Mouse (Mus musculus): ENCODE data around the gene Olfr463. TPM values are rescaled to one million over a fixed set of nuclear protein-coding genes. Genes with fewer than 3 reads are reported as not detected.

Gene Olfr463
- polyA plus RNA-seq, 1 experiment, result not detected

- WGBS, result 3% methylated on average over 40 of the region's 40 CpGs
These were observed 44.2 kb downstream of the Olfr463 start, which contains the start of gene Mks1 for GRCm38 (mm10) chr11:87852690-87853596. Mks1 (plus strand) TSS chr11:87853215.

GRCm38 (mm10) chr11:87847884-87848283 lies 49.3 kb downstream of the Olfr463 start:
- WGBS, result 67% methylated on average over 6 of the region's 6 CpGs
- no peak for TF ChIP-seq POLR2A (IDR thresholded peaks at IDR 0.05; ENCODE audit: low read depth, low read length)
- no peak for TF ChIP-seq CTCF (conservative IDR thresholded peaks at IDR 0.05; ENCODE audit: insufficient read depth, insufficient read length, low read depth, low read length)
- Histone ChIP-seq H3K27me3 (replicated peaks; ENCODE audit: control insufficient read depth, insufficient read depth, low read length) (no peaks in the 10 kb centered on the region), H3K27ac (ENCODE audit: insufficient read depth, low read depth, low read length) (no peak overlapping the region), H3K4me3 (ENCODE audit: insufficient read depth, low read depth, low read length) (no peak overlapping the region), H3K36me3 (ENCODE audit: control insufficient read depth, insufficient read depth, low read length) (no peaks in the 10 kb centered on the region), H3K4me1 (ENCODE audit: control insufficient read depth, insufficient read depth, low read length) (peaks cover 3% of the 10 kb centered on the region; the same call in 1 of the 2 replicates)
- DNase-seq, result no peak

More at GRCm38 (mm10) chr11:87852690-87853596, 44.2 kb downstream of the Olfr463 start, which contains the start of gene Mks1:
- no peaks in the 10 kb centered on the region for H3K27me3 ChIP-seq (replicated peaks; ENCODE audit: control insufficient read depth, insufficient read depth, low read length)
- H3K27ac ChIP-seq (ENCODE audit: insufficient read depth, low read depth, low read length), result 0 out of 2 replicates have a peak within 1 kb of the TSS, but pooled peaks have one; percentile 10
- peak within 1 kb of the TSS; percentile 76 for H3K4me3 ChIP-seq (ENCODE audit: insufficient read depth, low read depth, low read length)
- TF ChIP-seq POLR2A (IDR thresholded peaks at IDR 0.05; ENCODE audit: low read depth, low read length) (peak; percentile 78), CTCF (conservative IDR thresholded peaks at IDR 0.05; ENCODE audit: insufficient read depth, insufficient read length, low read depth, low read length) (no peak)
- no peaks in the 10 kb centered on the region for H3K36me3 ChIP-seq (ENCODE audit: control insufficient read depth, insufficient read depth, low read length)
- peaks cover 8% of the 10 kb centered on the region; the same call in 1 of the 2 replicates for H3K4me1 ChIP-seq (ENCODE audit: control insufficient read depth, insufficient read depth, low read length)
- DNase-seq, result peak; percentile 94

GRCm38 (mm10) chr11:87846968-87847600 lies 50.1 kb downstream of the Olfr463 start:
- H3K36me3 ChIP-seq (ENCODE audit: control insufficient read depth, insufficient read depth, low read length), result no peaks in the 10 kb centered on the region
- H3K27ac ChIP-seq (ENCODE audit: insufficient read depth, low read depth, low read length), result peak overlapping the region; percentile 37; the same call in 1 of the 2 replicates
- TF ChIP-seq POLR2A (IDR thresholded peaks at IDR 0.05; ENCODE audit: low read depth, low read length), result no peak
- TF ChIP-seq CTCF (conservative IDR thresholded peaks at IDR 0.05; ENCODE audit: insufficient read depth, insufficient read length, low read depth, low read length), result no peak
- WGBS, result 81% methylated on average over 12 of the region's 12 CpGs
- no peak overlapping the region for H3K4me3 ChIP-seq (ENCODE audit: insufficient read depth, low read depth, low read length)
- H3K27me3 ChIP-seq (replicated peaks; ENCODE audit: control insufficient read depth, insufficient read depth, low read length), result no peaks in the 10 kb centered on the region
- peak; percentile 16 for DNase-seq
- no peaks in the 10 kb centered on the region for H3K4me1 ChIP-seq (ENCODE audit: control insufficient read depth, insufficient read depth, low read length)

Other genes starting within 250 kb of the Olfr463 start
- 4.0 and 4.6 TPM in 2 replicates for gene Rnf43, start 234.7 kb downstream of the Olfr463 start, polyA plus RNA-seq (2012; rRNA removed)
- gene Supt4a, start 159.8 kb downstream of the Olfr463 start, polyA plus RNA-seq (2012; rRNA removed), result 96.9 and 135 TPM in 2 replicates
- gene Tspoap1, start 136.8 kb downstream of the Olfr463 start, polyA plus RNA-seq (2012; rRNA removed), result 3.1 and 4.2 TPM in 2 replicates
- 0.05 TPM in 1 of 2 replicates, not detected in the other for gene Mpo, start 103.8 kb downstream of the Olfr463 start, polyA plus RNA-seq (2012; rRNA removed)
- 0.22 and 0.50 TPM in 2 replicates for gene Lpo, start 69.1 kb downstream of the Olfr463 start, polyA plus RNA-seq (2012; rRNA removed)
- gene Mks1, start 44.2 kb downstream of the Olfr463 start, polyA plus RNA-seq (2012; rRNA removed), result 9.6 and 11.3 TPM in 2 replicates
- not detected in 2 replicates for gene Epx, start 21.9 kb downstream of the Olfr463 start, polyA plus RNA-seq (2012; rRNA removed)
- not detected in 2 replicates for gene Olfr462, start 5.1 kb downstream of the Olfr463 start, polyA plus RNA-seq (2012; rRNA removed)
- gene Olfr464, start 23.6 kb upstream of the Olfr463 start, polyA plus RNA-seq (2012; rRNA removed), result not detected in 2 replicates
- gene Dynll2, start 90.1 kb upstream of the Olfr463 start, polyA plus RNA-seq (2012; rRNA removed), result 136 and 169 TPM in 2 replicates
- 56.6 and 59.8 TPM in 2 replicates for gene Srsf1, start 150.0 kb upstream of the Olfr463 start, polyA plus RNA-seq (2012; rRNA removed)
- 17.9 and 21.4 TPM in 2 replicates for gene Vezf1, start 170.9 kb upstream of the Olfr463 start, polyA plus RNA-seq (2012; rRNA removed)
- gene Cuedc1, start 200.7 kb upstream of the Olfr463 start, polyA plus RNA-seq (2012; rRNA removed), result 16.5 and 18.5 TPM in 2 replicates

Data from kidney, adult 2 months (tissue).